Mouse (Mus musculus) spleen, adult 2 months (tissue): ENCODE measurements at regions not wholly inside any gene's neighbourhood (a gene's known extent, or its start where the extent isn't known, plus 50 kb on each side); places are given as distances from the start of the nearest gene placed in this dataset.

Experiments used
- CTCF ChIP-seq: fragments of 200-500 bp; IDR thresholded peaks from 2 replicates; pipeline ENCODE4 v1.5.1; 2011; ENCODE audit warnings: mild to moderate bottlenecking, inconsistent platforms; ENCODE audit not compliant: insufficient read depth, insufficient read length, insufficient replicate concordance; ENCODE audit errors: extremely low read depth
- POLR2A ChIP-seq: fragments of 200-500 bp; IDR thresholded peaks from 2 replicates; pipeline ENCODE4 v1.6.1; 2011; ENCODE audit warnings: low read depth, low read length, inconsistent platforms

- TF ChIP-seq CTCF (no peak), POLR2A (no peak)
Measured at GRCm38 (mm10) chr4:10692860-10693259, 181.4 kb upstream of the 2610301B20Rik start.
